Mouse (Mus musculus) E14TG2a.4 (cell line): Measurements from ENCODE around the gene Snx32.

ENCODE experiments used
- CTCF ChIP-seq: conservative IDR thresholded peaks from 2 replicates; pipeline ENCODE4 v1.5.1; 2014; ENCODE audit warnings: low read length
- NANOG ChIP-seq: IDR thresholded peaks from 2 replicates; pipeline ENCODE4 v1.6.1; 2014; ENCODE audit warnings: borderline replicate concordance, low read length, mixed read lengths
- POU5F1 ChIP-seq: IDR thresholded peaks from 2 replicates; pipeline ENCODE4 v1.6.1; 2014; ENCODE audit warnings: low read length, borderline replicate concordance

DNA sequence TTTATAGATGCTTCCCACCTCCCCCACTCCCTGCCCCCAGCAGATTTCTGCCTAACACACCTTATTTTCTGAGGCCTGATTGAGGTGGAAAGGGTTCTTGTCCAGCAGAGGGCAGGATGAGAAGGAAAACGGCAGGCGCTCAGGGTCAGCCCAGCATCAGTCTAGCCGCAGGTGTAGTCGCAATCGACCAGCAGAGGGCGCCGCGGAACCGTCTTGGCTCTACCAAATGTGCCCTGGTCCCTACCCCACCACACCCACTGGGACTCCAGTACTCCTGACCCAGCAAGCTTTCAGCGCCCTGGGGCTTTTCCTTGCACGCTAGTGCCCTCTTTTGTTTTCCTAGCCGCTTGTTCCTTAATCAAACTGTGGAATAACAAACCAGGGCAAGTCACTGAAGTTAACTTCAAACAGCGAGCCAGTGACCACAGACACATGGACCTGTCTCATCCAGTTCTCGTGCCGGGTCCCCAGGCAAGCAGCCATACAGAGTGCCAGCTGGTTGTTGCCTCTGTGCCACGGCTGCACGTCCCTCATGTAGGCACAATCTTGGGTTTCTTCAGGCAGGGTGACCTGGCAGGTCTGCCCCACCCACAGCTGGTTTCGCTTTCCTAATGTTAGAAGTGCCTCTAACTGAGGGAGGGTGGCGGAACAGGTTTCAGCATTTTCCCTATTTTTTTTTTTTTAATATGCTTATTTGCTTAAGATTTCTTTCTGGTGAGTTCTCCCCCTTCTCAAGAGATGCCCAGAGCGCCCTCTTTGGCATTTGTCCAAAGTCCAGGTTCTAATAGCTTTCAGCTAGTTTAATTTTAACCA is 19.2 kb upstream of the Snx32 start:
- TF ChIP-seq CTCF (peak; percentile 88), NANOG (no peak), POU5F1 (no peak)
